Mouse (Mus musculus): ENCODE results near the gene Espl1. TPM values are rescaled to one million over a fixed set of nuclear protein-coding genes. Genes with fewer than 3 reads are reported as not detected.
"Not testable (repeated sequence)": the region's sequence is repeated elsewhere in the genome, so short reads cannot be mapped to it uniquely, and the experiment has no call there.

The Espl1 gene
- polyA plus RNA-seq, 1 experiment from 2014 or later = 38.4 TPM

- no peak overlapping the region for H3K27ac ChIP-seq (replicated peaks)
- no peak overlapping the region for H3K4me3 ChIP-seq
- no peaks in the 10 kb centered on the region for H3K9me3 ChIP-seq
- H3K4me1 ChIP-seq = no peaks in the 10 kb centered on the region
- ATAC-seq (ENCODE audit: low FRiP score, low read depth) = no peak
- no peak overlapping the region for H3K4me2 ChIP-seq (replicated peaks)
- no peaks in the 10 kb centered on the region for H3K27me3 ChIP-seq
- no peak overlapping the region for H3K9ac ChIP-seq (replicated peaks)
- H3K36me3 ChIP-seq = peaks cover 78% of the 10 kb centered on the region
- WGBS = 92% methylated on average over 8 of the region's 8 CpGs
Measured at GRCm38 (mm10) chr15:102315292-102315691, 19.2 kb downstream of the Espl1 start.

GRCm38 (mm10) chr15:102316263-102316662, 20.2 kb downstream of the Espl1 start:
- Histone ChIP-seq H3K4me1 (no peaks in the 10 kb centered on the region), H3K4me2 (replicated peaks) (no peak overlapping the region), H3K27me3 (no peaks in the 10 kb centered on the region), H3K9me3 (no peaks in the 10 kb centered on the region), H3K36me3 (peaks cover 81% of the 10 kb centered on the region), H3K4me3 (no peak overlapping the region), H3K27ac (replicated peaks) (no peak overlapping the region), H3K9ac (replicated peaks) (no peak overlapping the region)
- ATAC-seq (ENCODE audit: low FRiP score, low read depth) = no peak
- WGBS = 86% methylated on average over 6 of the region's 6 CpGs

GRCm38 (mm10) chr15:102324654-102325473, 28.8 kb downstream of the Espl1 start:
- peaks cover 9% of the 10 kb centered on the region for H3K4me1 ChIP-seq
- no peak overlapping the region for H3K27ac ChIP-seq (replicated peaks)
- WGBS = 78% methylated on average over 12 of the region's 12 CpGs
- no peak overlapping the region for H3K9ac ChIP-seq (replicated peaks)
- H3K36me3 ChIP-seq = peaks cover 63% of the 10 kb centered on the region
- H3K9me3 ChIP-seq = no peaks in the 10 kb centered on the region
- H3K4me3 ChIP-seq = no peak overlapping the region
- no peaks in the 10 kb centered on the region for H3K27me3 ChIP-seq
- no peak for ATAC-seq (ENCODE audit: low FRiP score, low read depth)
- H3K4me2 ChIP-seq (replicated peaks) = peak overlapping the region; percentile 89

- Histone ChIP-seq H3K4me3 (peak within 1 kb of the TSS; percentile 86), H3K4me1 (peaks cover 10% of the 10 kb centered on the region), H3K27ac (replicated peaks) (peak within 1 kb of the TSS; percentile 60; the same call in 1 of the 2 replicates), H3K27me3 (no peaks in the 10 kb centered on the region), H3K4me2 (replicated peaks) (peak within 1 kb of the TSS; percentile 89), H3K9me3 (no peaks in the 10 kb centered on the region), H3K9ac (replicated peaks) (peak within 1 kb of the TSS; percentile 86), H3K36me3 (peaks cover 62% of the 10 kb centered on the region)
- ATAC-seq (ENCODE audit: low FRiP score, low read depth) = peak; percentile 91
- WGBS = 0% methylated on average over 40 of the region's 40 CpGs
Measured at GRCm38 (mm10) chr15:102326022-102326576, 30.0 kb downstream of the Espl1 start, which contains the start of gene Pfdn5. Pfdn5 (plus strand) TSS chr15:102326116.

- no peaks in the 10 kb centered on the region for H3K9me3 ChIP-seq
- peak overlapping the region; percentile 86 for H3K9ac ChIP-seq (replicated peaks)
- H3K4me1 ChIP-seq = peaks cover 14% of the 10 kb centered on the region
- H3K36me3 ChIP-seq = peaks cover 57% of the 10 kb centered on the region
- no peaks in the 10 kb centered on the region for H3K27me3 ChIP-seq
- WGBS = 75% methylated on average over 8 of the region's 8 CpGs
- no peak for ATAC-seq (ENCODE audit: low FRiP score, low read depth)
- no peak overlapping the region for H3K27ac ChIP-seq (replicated peaks)
- H3K4me3 ChIP-seq = peak overlapping the region; percentile 86
- peak overlapping the region; percentile 89 for H3K4me2 ChIP-seq (replicated peaks)
Measured at GRCm38 (mm10) chr15:102326892-102327291, 30.8 kb downstream of the Espl1 start.

GRCm38 (mm10) chr15:102331610-102332015, 35.5 kb downstream of the Espl1 start, which contains the start of gene Myg1:
Myg1 (plus strand) TSS chr15:102331709.
- Histone ChIP-seq H3K27me3 (no peaks in the 10 kb centered on the region), H3K4me2 (replicated peaks) (peak within 1 kb of the TSS; percentile 71), H3K36me3 (peaks cover 75% of the 10 kb centered on the region), H3K27ac (replicated peaks) (peak within 1 kb of the TSS; percentile 63), H3K9me3 (no peaks in the 10 kb centered on the region), H3K9ac (replicated peaks) (peak within 1 kb of the TSS; percentile 76), H3K4me1 (peaks cover 29% of the 10 kb centered on the region), H3K4me3 (peak within 1 kb of the TSS; percentile 83)
- under 1% methylated on average over 30 of the region's 30 CpGs for WGBS
- ATAC-seq (ENCODE audit: low FRiP score, low read depth) = peak; percentile 94

GRCm38 (mm10) chr15:102335254-102335653, 39.2 kb downstream of the Espl1 start:
- H3K4me2 ChIP-seq (replicated peaks) = no peak overlapping the region
- no peak overlapping the region for H3K9ac ChIP-seq (replicated peaks)
- no peaks in the 10 kb centered on the region for H3K27me3 ChIP-seq
- H3K4me3 ChIP-seq = no peak overlapping the region
- H3K9me3 ChIP-seq = no peaks in the 10 kb centered on the region
- peaks cover 87% of the 10 kb centered on the region for H3K36me3 ChIP-seq
- ATAC-seq (ENCODE audit: low FRiP score, low read depth) = no peak
- WGBS = 87% methylated on average over 8 of the region's 8 CpGs
- H3K4me1 ChIP-seq = peaks cover 21% of the 10 kb centered on the region
- no peak overlapping the region for H3K27ac ChIP-seq (replicated peaks)

GRCm38 (mm10) chr15:102335925-102336324, 39.9 kb downstream of the Espl1 start:
- H3K27me3 ChIP-seq; H3K27ac ChIP-seq (replicated peaks); H3K9me3 ChIP-seq; H3K4me2 ChIP-seq (replicated peaks); H3K4me3 ChIP-seq; ATAC-seq (ENCODE audit: low FRiP score, low read depth); H3K9ac ChIP-seq (replicated peaks): not testable (repeated sequence)
- Histone ChIP-seq H3K4me1 (peaks cover 21% of the 10 kb centered on the region), H3K36me3 (peaks cover 86% of the 10 kb centered on the region)
- WGBS = 90% methylated on average over 5 of the region's 5 CpGs

- no peak overlapping the region for H3K4me2 ChIP-seq (replicated peaks)
- no peaks in the 10 kb centered on the region for H3K9me3 ChIP-seq
- ATAC-seq (ENCODE audit: low FRiP score, low read depth) = no peak
- no peak overlapping the region for H3K4me3 ChIP-seq
- no peaks in the 10 kb centered on the region for H3K27me3 ChIP-seq
- H3K9ac ChIP-seq (replicated peaks) = no peak overlapping the region
- H3K4me1 ChIP-seq = peaks cover 16% of the 10 kb centered on the region
- 91% methylated on average over 4 of the region's 4 CpGs for WGBS
- H3K36me3 ChIP-seq = peaks cover 81% of the 10 kb centered on the region
- no peak overlapping the region for H3K27ac ChIP-seq (replicated peaks)
Measured at GRCm38 (mm10) chr15:102336946-102337345, 40.9 kb downstream of the Espl1 start.

GRCm38 (mm10) chr15:102339612-102340011, 43.5 kb downstream of the Espl1 start:
- H3K4me2 ChIP-seq (replicated peaks) = no peak overlapping the region
- H3K36me3 ChIP-seq = peaks cover 65% of the 10 kb centered on the region
- 75% methylated on average over 5 of the region's 5 CpGs for WGBS
- H3K4me1 ChIP-seq = no peaks in the 10 kb centered on the region
- no peaks in the 10 kb centered on the region for H3K27me3 ChIP-seq
- ATAC-seq (ENCODE audit: low FRiP score, low read depth) = no peak
- no peak overlapping the region for H3K9ac ChIP-seq (replicated peaks)
- no peaks in the 10 kb centered on the region for H3K9me3 ChIP-seq
- no peak overlapping the region for H3K27ac ChIP-seq (replicated peaks)
- H3K4me3 ChIP-seq = no peak overlapping the region

- peaks cover 64% of the 10 kb centered on the region for H3K36me3 ChIP-seq
- H3K4me3 ChIP-seq = no peak overlapping the region
- no peaks in the 10 kb centered on the region for H3K27me3 ChIP-seq
- no peak for ATAC-seq (ENCODE audit: low FRiP score, low read depth)
- H3K9me3 ChIP-seq = no peaks in the 10 kb centered on the region
- WGBS = 24% methylated on average over 1 of the region's 1 CpGs
- H3K4me1 ChIP-seq = no peaks in the 10 kb centered on the region
- no peak overlapping the region for H3K4me2 ChIP-seq (replicated peaks)
- H3K27ac ChIP-seq (replicated peaks) = no peak overlapping the region
- H3K9ac ChIP-seq (replicated peaks) = no peak overlapping the region
Measured at GRCm38 (mm10) chr15:102341580-102341979, 45.5 kb downstream of the Espl1 start.

- no peaks in the 10 kb centered on the region for H3K27me3 ChIP-seq
- no peaks in the 10 kb centered on the region for H3K9me3 ChIP-seq
- H3K36me3 ChIP-seq = peaks cover 43% of the 10 kb centered on the region
- no peak overlapping the region for H3K27ac ChIP-seq (replicated peaks)
- no peaks in the 10 kb centered on the region; the same call in 1 of the 2 replicates for H3K4me1 ChIP-seq
- H3K9ac ChIP-seq (replicated peaks) = no peak overlapping the region
- no peak for ATAC-seq (ENCODE audit: low FRiP score, low read depth)
- no peak overlapping the region for H3K4me2 ChIP-seq (replicated peaks)
- 96% methylated on average over 3 of the region's 3 CpGs for WGBS
- no peak overlapping the region for H3K4me3 ChIP-seq
Measured at GRCm38 (mm10) chr15:102344490-102344889, 48.4 kb downstream of the Espl1 start.
